Comparison of ENCODE assay signal across 8 mouse cellular contexts in genomic region chr16:20651076-20651946, GRCm38 (mm10). TPM values are rescaled to one million over a fixed set of nuclear protein-coding genes. Genes with fewer than 3 reads are reported as not detected.
DNase-seq lines count a peak whose midpoint lies in the region; ATAC-seq and TF ChIP-seq lines count a peak whose summit lies in the region.

TSS of gene Psmd2 (plus strand) at chr16:20651652.

- 0 out of 2 replicates have a peak, but pooled peaks have one; percentile 28 for TF ChIP-seq EP300 in ES-Bruce4 (IDR thresholded peaks at IDR 0.05; ENCODE audit: insufficient read depth, low read depth, low read length)

- peaks cover 26% of the 10 kb centered on the region for H3K36me3 ChIP-seq in ES-Bruce4 (ENCODE audit: control insufficient read depth, insufficient read depth, low read length, poor library complexity, severe bottlenecking)
- peaks cover 23% of the 10 kb centered on the region for H3K36me3 ChIP-seq in forebrain, embryonic 14.5 days (ENCODE audit: control insufficient read depth, insufficient read depth, low read length)
- peaks cover 22% of the 10 kb centered on the region for H3K36me3 ChIP-seq in neural tube, embryonic 15.5 days

- no peaks in the 10 kb centered on the region for H3K9me3 ChIP-seq in ES-Bruce4 (replicated peaks; ENCODE audit: control insufficient read depth, insufficient read depth, low read length, poor library complexity, severe bottlenecking)
- no peaks in the 10 kb centered on the region for H3K9me3 ChIP-seq in forebrain, embryonic 14.5 days (replicated peaks; ENCODE audit: control insufficient read depth, low read length)
- H3K9me3 ChIP-seq in neural tube, embryonic 15.5 days (replicated peaks), result no peaks in the 10 kb centered on the region

- H3K4me3 ChIP-seq in ES-Bruce4 (ENCODE audit: low read depth, low read length), result peak within 1 kb of the TSS; percentile 92
- peak within 1 kb of the TSS; percentile 85 for H3K4me3 ChIP-seq in forebrain, embryonic 14.5 days (ENCODE audit: low read depth, low read length)
- peak within 1 kb of the TSS; percentile 92 for H3K4me3 ChIP-seq in neural tube, embryonic 15.5 days (replicated peaks)

- H3K4me2 ChIP-seq in forebrain, embryonic 14.5 days (ENCODE audit: low read length), result peak within 1 kb of the TSS; percentile 94
- peak within 1 kb of the TSS; percentile 88 for H3K4me2 ChIP-seq in neural tube, embryonic 15.5 days

- peak; percentile 95 for TF ChIP-seq POLR2A in ES-Bruce4 (IDR thresholded peaks at IDR 0.05; ENCODE audit: insufficient read depth, low read length)

- ATAC-seq in cerebellum, adult (ENCODE audit: insufficient number of reproducible peaks, low FRiP score, low TSS enrichment), result peak; percentile 92
- peak; percentile 96 for ATAC-seq in forebrain, embryonic 14.5 days
- ATAC-seq in neural tube, embryonic 15.5 days (ENCODE audit: low FRiP score), result peak; percentile 97

- no peaks in the 10 kb centered on the region for H3K4me1 ChIP-seq in ES-Bruce4 (ENCODE audit: control insufficient read depth, insufficient read depth, low read length)
- H3K4me1 ChIP-seq in forebrain, embryonic 14.5 days (ENCODE audit: control insufficient read depth, insufficient read depth, low read length), result peaks cover 13% of the 10 kb centered on the region; the same call in 1 of the 2 replicates
- peaks cover 18% of the 10 kb centered on the region for H3K4me1 ChIP-seq in neural tube, embryonic 15.5 days

- intact Hi-C loops in heart, postnatal 14 days (cut with DNase I), result loop anchor here (2.0 kb wide), 1 partner anchor 41 kb away; the partner anchor contains the start of genes Alg3, Eef1akmt4 and Gm49333

- H3K9ac ChIP-seq in ES-Bruce4 (ENCODE audit: low read depth, poor library complexity, severe bottlenecking), result peak within 1 kb of the TSS; percentile 67
- H3K9ac ChIP-seq in forebrain, embryonic 14.5 days (ENCODE audit: low read length), result peak within 1 kb of the TSS; percentile 92
- peak within 1 kb of the TSS; percentile 94 for H3K9ac ChIP-seq in neural tube, embryonic 15.5 days (replicated peaks)

- DNase-seq in forebrain, embryonic 14.5 days (ENCODE audit: low spot score), result peak; percentile 97
- DNase-seq in heart, postnatal 14 days, result peak; percentile 97 to 99
- DNase-seq in layer of hippocampus, adult 11-12 months (ENCODE audit: low spot score), result peak; percentile 96
- peak; percentile 95 to 97 for DNase-seq in lung, adult 18-20 months
- DNase-seq in testis, postnatal 14 days (ENCODE audit: low spot score), result peak; percentile 97

- no peak for TF ChIP-seq CTCF in ES-Bruce4 (IDR thresholded peaks at IDR 0.05; ENCODE audit: low read depth, low read length)

- H3K27me3 ChIP-seq in ES-Bruce4 (ENCODE audit: control insufficient read depth, insufficient read depth, low read length, poor library complexity, severe bottlenecking), result no peaks in the 10 kb centered on the region
- no peaks in the 10 kb centered on the region for H3K27me3 ChIP-seq in forebrain, embryonic 14.5 days (replicated peaks; ENCODE audit: control insufficient read depth, insufficient read depth, low read length)
- H3K27me3 ChIP-seq in neural tube, embryonic 15.5 days (replicated peaks), result no peaks in the 10 kb centered on the region

- peak within 1 kb of the TSS; percentile 60 for H3K27ac ChIP-seq in ES-Bruce4 (ENCODE audit: insufficient read depth, low read length)
- H3K27ac ChIP-seq in forebrain, embryonic 14.5 days (ENCODE audit: low read depth, low read length), result peak within 1 kb of the TSS; percentile 68; the same call in 1 of the 2 replicates
- H3K27ac ChIP-seq in neural tube, embryonic 15.5 days (replicated peaks), result peak within 1 kb of the TSS; percentile 83

- 2% methylated on average over 37 of the region's 46 CpGs for WGBS in forebrain, embryonic 14.5 days
- WGBS in neural tube, embryonic 15.5 days, result 2% methylated on average over 46 of the region's 46 CpGs

RNA-seq across cellular contexts. Expression of gene Psmd2, which starts in this region (rescaled TPM):
- polyA plus RNA-seq in ES-Bruce4 (2011; ENCODE audit: insufficient read depth, insufficient read length, low read depth, missing spikeins), result 276 and 288 TPM in 2 replicates
- 354 and 377 TPM in 2 replicates for polyA plus RNA-seq in forebrain, embryonic 14.5 days (2014; fragmentation: Nextera tagmentation; extraction: Ambion mirVana)
- 100 to 1,000 TPM; 191 to 193 TPM for total RNA-seq in heart, postnatal 14 days (2021)
- 340 and 342 TPM in 2 replicates for polyA plus RNA-seq in neural tube, embryonic 15.5 days (2015; fragmentation: Nextera tagmentation; extraction: Ambion mirVana)

Comparison
In these comparisons a context has a peak if more than half of its experiments do, and no peak if none do; other contexts are left out.
1. Peak in every context shown above with its lines: DNase-seq, ATAC-seq, H3K4me3 ChIP-seq and H3K27ac ChIP-seq.